Mouse (Mus musculus) embryonic facial prominence, embryonic 15.5 days (tissue): ENCODE data around the gene Vkorc1l1. TPM values are rescaled to one million over a fixed set of nuclear protein-coding genes. Genes with fewer than 3 reads are reported as not detected.

ENCODE experiments used
- ATAC-seq: fragments of 200-750 bp; cut with Nextera tagmentation; 2 replicates; pipeline ENCODE4 v1.8.0; 2017; ENCODE audit warnings: low read depth, moderate TSS enrichment; ENCODE audit not compliant: insufficient number of reproducible peaks, low FRiP score, low TSS enrichment
- H3K27ac ChIP-seq: fragments of 300-500 bp; sonication (generic); replicated peaks from 2 replicates; pipeline ENCODE4 v1.5.1; 2015; ENCODE audit warnings: mild to moderate bottlenecking, inconsistent platforms
- H3K27me3 ChIP-seq: fragments of 300-500 bp; sonication (generic); 2 replicates; pipeline ENCODE4 v1.6.1; 2015; ENCODE audit warnings: inconsistent platforms
- H3K36me3 ChIP-seq: fragments of 300-500 bp; sonication (generic); 2 replicates; pipeline ENCODE4 v1.6.1; 2015; ENCODE audit warnings: mild to moderate bottlenecking, inconsistent platforms
- H3K4me1 ChIP-seq: fragments of 300-500 bp; sonication (generic); 2 replicates; pipeline ENCODE4 v1.6.1; 2015; ENCODE audit warnings: inconsistent platforms
- H3K4me2 ChIP-seq: fragments of 300-500 bp; sonication (generic); replicated peaks from 2 replicates; pipeline ENCODE4 v1.6.1; 2015; ENCODE audit warnings: mild to moderate bottlenecking, inconsistent platforms
- H3K4me3 ChIP-seq: fragments of 300-500 bp; sonication (generic); replicated peaks from 2 replicates; pipeline ENCODE4 v1.5.1; 2015; ENCODE audit warnings: mild to moderate bottlenecking, inconsistent platforms
- H3K9ac ChIP-seq: fragments of 300-500 bp; sonication (generic); 2 replicates; pipeline ENCODE4 v1.6.1; 2015; ENCODE audit warnings: inconsistent platforms
- H3K9me3 ChIP-seq: fragments of 300-500 bp; sonication (generic); replicated peaks from 2 replicates; pipeline ENCODE4 v1.6.1; 2016; ENCODE audit warnings: inconsistent platforms
- WGBS: fragments of 180-500 bp; shearing (Covaris S2); methylation state at CpG from one replicate; pipeline ENCODE4 v1.1.7; 2015; 5-methylcytosine and 5-hydroxymethylcytosine counted together
- polyA plus RNA-seq: library from polyadenylated mRNA; unstranded; fragments of >200 nt; fragmentation: Nextera tagmentation; extraction: Ambion mirVana; gene quantifications from 2 replicates; pipeline ENCODE4 v1.2.1, GENCODE M21; 2015

Gene Vkorc1l1
- polyA plus RNA-seq, 1 experiment from 2014 or later = 24.9 TPM

- H3K27ac ChIP-seq = no peak overlapping the region
- H3K27me3 ChIP-seq = no peaks in the 10 kb centered on the region
- no peak overlapping the region for H3K9ac ChIP-seq
- H3K36me3 ChIP-seq = peaks cover 6% of the 10 kb centered on the region; the same call in 1 of the 2 replicates
- WGBS = 93% methylated on average over 1 of the region's 1 CpGs
- ATAC-seq = no peak
- H3K9me3 ChIP-seq = no peaks in the 10 kb centered on the region
- H3K4me1 ChIP-seq = 0 out of 2 replicates have a peak, but pooled peaks cover 4% of the 10 kb centered on the region
- no peak overlapping the region for H3K4me2 ChIP-seq
- no peak overlapping the region for H3K4me3 ChIP-seq
Observed at GRCm38 (mm10) chr5:129943402-129943801, 1.6 kb downstream of the Vkorc1l1 start.

GRCm38 (mm10) chr5:129947528-129948033 is 5.8 kb downstream of the Vkorc1l1 start:
- no peak overlapping the region for H3K4me3 ChIP-seq
- 0 out of 2 replicates have a peak, but pooled peaks cover 4% of the 10 kb centered on the region for H3K4me1 ChIP-seq
- H3K27me3 ChIP-seq = no peaks in the 10 kb centered on the region
- no peaks in the 10 kb centered on the region for H3K9me3 ChIP-seq
- no peak overlapping the region for H3K27ac ChIP-seq
- WGBS = 82% methylated on average over 2 of the region's 2 CpGs
- ATAC-seq = no peak
- no peak overlapping the region for H3K4me2 ChIP-seq
- H3K36me3 ChIP-seq = peaks cover 6% of the 10 kb centered on the region; the same call in 1 of the 2 replicates
- H3K9ac ChIP-seq = no peak overlapping the region

- H3K4me1 ChIP-seq = 0 out of 2 replicates have a peak, but pooled peaks cover 6% of the 10 kb centered on the region
- ATAC-seq = no peak
- WGBS = 96% methylated on average over 4 of the region's 4 CpGs
- H3K27ac ChIP-seq = no peak overlapping the region
- H3K4me3 ChIP-seq = no peak overlapping the region
- H3K4me2 ChIP-seq = no peak overlapping the region
- H3K9me3 ChIP-seq = no peaks in the 10 kb centered on the region
- H3K27me3 ChIP-seq = no peaks in the 10 kb centered on the region
- H3K9ac ChIP-seq = no peak overlapping the region
- no peaks in the 10 kb centered on the region for H3K36me3 ChIP-seq
Observed at GRCm38 (mm10) chr5:129952143-129952542, 10.4 kb downstream of the Vkorc1l1 start.

- H3K36me3 ChIP-seq = no peaks in the 10 kb centered on the region
- 0 out of 2 replicates have a peak, but pooled peaks cover 6% of the 10 kb centered on the region for H3K4me1 ChIP-seq
- no peak overlapping the region for H3K4me2 ChIP-seq
- no peak overlapping the region for H3K4me3 ChIP-seq
- no peaks in the 10 kb centered on the region for H3K9me3 ChIP-seq
- no peak overlapping the region for H3K9ac ChIP-seq
- no peak for ATAC-seq
- H3K27ac ChIP-seq = no peak overlapping the region
- no peaks in the 10 kb centered on the region for H3K27me3 ChIP-seq
- WGBS = 87% methylated on average over 5 of the region's 5 CpGs
Observed at GRCm38 (mm10) chr5:129954473-129955254, 12.9 kb downstream of the Vkorc1l1 start.

GRCm38 (mm10) chr5:129955792-129956191 is 14.0 kb downstream of the Vkorc1l1 start:
- Histone ChIP-seq H3K36me3 (peaks cover 3% of the 10 kb centered on the region; the same call in 1 of the 2 replicates), H3K4me1 (0 out of 2 replicates have a peak, but pooled peaks cover 6% of the 10 kb centered on the region), H3K4me2 (no peak overlapping the region), H3K9ac (no peak overlapping the region), H3K4me3 (no peak overlapping the region), H3K27me3 (no peaks in the 10 kb centered on the region), H3K27ac (no peak overlapping the region), H3K9me3 (no peaks in the 10 kb centered on the region)
- 86% methylated on average over 6 of the region's 6 CpGs for WGBS
- ATAC-seq = no peak

GRCm38 (mm10) chr5:129963224-129963623 is 21.5 kb downstream of the Vkorc1l1 start:
- Histone ChIP-seq H3K4me3 (no peak overlapping the region), H3K27ac (no peak overlapping the region), H3K36me3 (peaks cover 3% of the 10 kb centered on the region; the same call in 1 of the 2 replicates), H3K9ac (no peak overlapping the region), H3K4me1 (no peaks in the 10 kb centered on the region), H3K27me3 (no peaks in the 10 kb centered on the region), H3K4me2 (no peak overlapping the region), H3K9me3 (no peaks in the 10 kb centered on the region)
- WGBS = 54% methylated on average over 4 of the region's 4 CpGs
- no peak for ATAC-seq

GRCm38 (mm10) chr5:129966448-129966847 is 24.7 kb downstream of the Vkorc1l1 start:
- no peak overlapping the region for H3K4me3 ChIP-seq
- H3K4me1 ChIP-seq = no peaks in the 10 kb centered on the region
- WGBS = 63% methylated on average over 3 of the region's 3 CpGs
- H3K9ac ChIP-seq = no peak overlapping the region
- no peak overlapping the region for H3K4me2 ChIP-seq
- peaks cover 1% of the 10 kb centered on the region; the same call in 1 of the 2 replicates for H3K36me3 ChIP-seq
- H3K27ac ChIP-seq = no peak overlapping the region
- H3K27me3 ChIP-seq = no peaks in the 10 kb centered on the region
- peak; percentile 54; the same call in 1 of the 2 replicates for ATAC-seq
- no peaks in the 10 kb centered on the region for H3K9me3 ChIP-seq

GRCm38 (mm10) chr5:129968417-129968816 is 26.6 kb downstream of the Vkorc1l1 start:
- H3K36me3 ChIP-seq = peaks cover 10% of the 10 kb centered on the region; the same call in 1 of the 2 replicates
- no peak overlapping the region for H3K4me2 ChIP-seq
- H3K4me1 ChIP-seq = no peaks in the 10 kb centered on the region
- no peak overlapping the region for H3K9ac ChIP-seq
- no peak overlapping the region for H3K27ac ChIP-seq
- no peaks in the 10 kb centered on the region for H3K9me3 ChIP-seq
- no peaks in the 10 kb centered on the region for H3K27me3 ChIP-seq
- no peak overlapping the region for H3K4me3 ChIP-seq
- 78% methylated on average over 7 of the region's 7 CpGs for WGBS
- ATAC-seq = no peak

GRCm38 (mm10) chr5:129971491-129971890 is 29.7 kb downstream of the Vkorc1l1 start:
- H3K36me3 ChIP-seq = peaks cover 13% of the 10 kb centered on the region; the same call in 1 of the 2 replicates
- H3K4me1 ChIP-seq = 0 out of 2 replicates have a peak, but pooled peaks cover 4% of the 10 kb centered on the region
- H3K4me2 ChIP-seq = no peak overlapping the region
- H3K4me3 ChIP-seq = no peak overlapping the region
- H3K27ac ChIP-seq = no peak overlapping the region
- H3K9ac ChIP-seq = no peak overlapping the region
- no peak for ATAC-seq
- 82% methylated on average over 4 of the region's 4 CpGs for WGBS
- no peaks in the 10 kb centered on the region for H3K9me3 ChIP-seq
- H3K27me3 ChIP-seq = no peaks in the 10 kb centered on the region

- no peak overlapping the region for H3K27ac ChIP-seq
- H3K27me3 ChIP-seq = no peaks in the 10 kb centered on the region
- no peak for ATAC-seq
- 0 out of 2 replicates have a peak, but pooled peaks cover 4% of the 10 kb centered on the region for H3K4me1 ChIP-seq
- H3K36me3 ChIP-seq = peaks cover 13% of the 10 kb centered on the region; the same call in 1 of the 2 replicates
- WGBS = 84% methylated on average over 4 of the region's 4 CpGs
- H3K4me3 ChIP-seq = no peak overlapping the region
- no peak overlapping the region for H3K9ac ChIP-seq
- H3K4me2 ChIP-seq = no peak overlapping the region
- H3K9me3 ChIP-seq = no peaks in the 10 kb centered on the region
Observed at GRCm38 (mm10) chr5:129974354-129974753, 32.6 kb downstream of the Vkorc1l1 start.

- Histone ChIP-seq H3K4me1 (0 out of 2 replicates have a peak, but pooled peaks cover 4% of the 10 kb centered on the region), H3K4me3 (no peak overlapping the region), H3K36me3 (peaks cover 13% of the 10 kb centered on the region; the same call in 1 of the 2 replicates), H3K27ac (peak overlapping the region; percentile 17; the same call in 1 of the 2 replicates), H3K9ac (no peak overlapping the region), H3K4me2 (no peak overlapping the region), H3K27me3 (no peaks in the 10 kb centered on the region), H3K9me3 (no peaks in the 10 kb centered on the region)
- WGBS = 64% methylated on average over 4 of the region's 4 CpGs
- ATAC-seq = no peak
Observed at GRCm38 (mm10) chr5:129974866-129975311, 33.1 kb downstream of the Vkorc1l1 start.
